Mouse (Mus musculus): ENCODE data around the gene Kiss1.

Gene Kiss1

DNA sequence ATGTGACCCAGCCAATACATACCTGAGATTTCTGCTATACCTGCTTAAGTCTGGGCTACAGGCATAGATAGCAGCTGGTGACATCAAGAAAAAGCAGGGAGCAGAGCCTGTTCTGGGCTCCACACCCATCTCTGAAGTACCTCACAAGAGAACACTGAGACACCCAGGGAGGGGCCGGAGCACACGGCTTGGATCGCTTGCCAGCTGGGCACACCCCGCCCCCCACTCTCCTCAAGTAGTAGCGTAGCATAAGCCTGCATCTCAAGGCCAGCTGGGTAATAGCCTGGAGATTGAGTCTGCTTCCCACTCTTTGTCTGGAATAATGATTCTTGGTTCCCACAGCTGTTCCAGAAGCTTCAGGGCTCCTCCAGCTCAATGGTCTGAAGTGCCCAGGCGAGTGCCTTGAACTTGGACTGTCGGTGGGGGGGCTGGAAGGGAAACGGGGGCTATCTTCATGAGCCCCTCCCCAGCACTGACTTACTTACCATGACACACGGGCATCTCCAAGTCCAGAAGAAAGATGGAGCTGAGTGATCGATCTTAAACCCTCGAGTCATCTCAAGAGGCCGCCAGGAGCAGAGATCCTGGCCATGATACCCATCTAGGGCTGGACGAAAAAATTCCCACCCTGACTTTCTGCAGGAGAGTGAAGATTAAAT is at the start of gene Kiss1:
Gene Kiss1, plus strand, starts transcription at position 609 of the 659 bp plus-strand sequence.
- in situ Hi-C loops (cut with MboI; ENCODE audit: unreplicated experiment in 2 of 2): no loop called here

DNA sequence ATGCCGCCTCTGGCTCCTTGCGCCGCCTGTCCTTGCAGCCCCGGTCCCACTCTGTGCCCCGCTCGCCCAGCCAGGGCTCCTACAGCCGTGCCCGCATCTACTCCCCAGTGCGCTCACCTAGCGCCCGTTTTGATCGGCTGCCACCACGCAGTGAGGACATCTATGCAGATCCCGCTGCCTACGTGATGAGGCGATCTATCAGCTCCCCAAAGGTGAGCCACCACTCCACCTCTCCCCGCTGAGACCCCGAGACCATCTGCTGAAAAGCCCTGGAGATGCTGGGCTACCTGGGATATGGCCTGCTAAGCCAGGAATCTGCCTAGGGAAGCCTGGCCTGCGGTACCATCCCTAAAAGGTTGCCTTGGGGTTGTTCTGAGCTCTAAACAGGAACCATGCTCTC is 47.5 kb upstream of the Kiss1 start:
- in situ Hi-C loops (cut with MboI; ENCODE audit: unreplicated experiment in 2 of 2): no loop called here

DNA sequence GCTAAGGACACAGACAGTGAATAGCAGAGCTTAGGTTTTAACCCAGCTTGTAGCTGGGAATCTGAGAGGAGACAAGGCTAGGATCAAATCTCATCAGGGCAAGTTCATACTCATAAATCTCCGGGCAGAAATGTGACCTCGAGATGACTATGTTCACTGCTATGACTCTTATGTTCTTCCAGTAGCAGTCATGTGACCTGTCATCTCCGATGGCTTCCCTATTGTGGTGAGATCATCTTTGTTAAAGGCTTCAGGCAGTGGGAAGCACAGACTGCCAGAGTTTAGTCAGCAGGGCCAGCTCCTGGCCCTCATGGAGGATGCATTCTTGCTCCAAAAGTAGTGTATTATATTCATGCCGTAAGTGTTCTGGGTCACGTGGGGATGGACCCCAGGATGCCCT is 44.7 kb upstream of the Kiss1 start:
- in situ Hi-C loops (cut with MboI; ENCODE audit: unreplicated experiment in 2 of 2): no loop called here

DNA sequence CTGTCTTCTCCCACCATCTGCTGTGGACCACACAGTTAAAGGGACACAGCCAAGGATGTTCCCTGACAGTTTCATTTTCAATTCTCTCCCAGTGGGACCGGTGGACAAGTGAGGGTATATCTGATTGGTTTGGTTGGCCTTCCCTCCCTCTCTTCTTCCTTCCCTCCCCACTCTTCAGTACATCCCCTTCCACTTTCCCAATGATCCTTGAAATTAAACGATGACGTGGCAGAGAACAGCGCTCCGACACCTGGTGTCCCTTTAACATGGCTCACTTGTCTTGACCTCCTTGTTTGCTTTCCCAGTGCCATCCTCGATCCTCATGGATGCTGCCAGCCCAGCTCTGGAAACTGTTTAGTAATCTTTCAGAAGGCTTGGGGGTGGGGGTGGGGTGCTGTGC is 43.1 kb upstream of the Kiss1 start:
- in situ Hi-C loops (cut with MboI; ENCODE audit: unreplicated experiment in 2 of 2): no loop called here

DNA sequence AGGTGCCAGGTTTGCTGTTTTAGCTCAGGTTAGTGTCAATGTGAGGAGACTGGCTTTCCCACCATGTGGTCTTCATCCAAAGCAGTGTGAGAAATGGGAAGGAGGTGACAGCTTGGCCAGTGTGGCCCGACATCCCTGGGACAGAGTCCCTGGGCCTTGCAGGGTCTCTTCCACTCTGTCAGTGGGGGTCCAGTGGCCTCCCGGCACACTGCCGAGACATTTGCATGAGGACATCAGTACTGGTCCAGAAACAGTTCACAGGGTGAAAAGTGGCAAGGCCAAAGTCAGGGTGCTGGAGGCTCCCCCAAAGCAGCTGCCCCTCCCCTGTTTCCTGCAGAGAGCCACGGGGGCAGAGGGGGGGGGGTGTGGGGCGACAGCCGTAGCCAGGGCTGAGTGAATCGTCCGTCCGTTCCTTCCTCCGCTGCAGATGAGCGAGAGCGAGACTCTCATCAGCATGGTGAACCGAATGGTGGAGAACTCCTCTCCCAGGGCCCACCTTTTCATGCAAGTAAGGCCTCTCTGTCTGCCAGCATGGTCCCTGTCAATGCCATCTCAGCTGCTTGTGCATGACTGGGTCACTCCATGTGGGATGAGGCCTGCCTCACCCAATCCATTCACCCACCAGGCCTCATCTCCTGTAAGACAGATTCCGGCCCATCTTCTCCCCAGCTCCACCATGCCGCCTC is 42.6 kb upstream of the Kiss1 start:
- in situ Hi-C loops (cut with MboI; ENCODE audit: unreplicated experiment in 2 of 2): no loop called here

DNA sequence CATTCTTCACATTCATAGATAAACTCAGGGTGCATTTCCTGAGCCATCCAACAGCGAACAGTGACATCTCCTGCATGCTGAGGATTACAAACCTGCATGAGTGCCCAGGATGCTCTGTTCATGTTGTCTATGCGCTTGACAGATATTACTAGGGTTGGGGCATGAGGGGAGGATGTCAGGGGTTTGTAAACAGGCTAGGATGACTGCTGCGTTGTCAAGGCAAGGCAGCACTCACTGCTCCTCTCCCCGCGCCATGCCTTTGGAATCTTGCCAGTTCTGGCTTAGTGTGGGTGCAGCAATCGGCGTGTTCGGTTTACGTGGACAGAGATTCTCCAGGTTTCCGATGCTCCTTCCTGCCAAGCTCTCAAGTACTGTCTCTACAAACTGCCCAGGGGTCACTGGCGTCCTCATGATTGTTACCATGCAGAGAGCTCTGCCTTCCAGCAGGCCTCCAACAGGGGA is 42.0 kb upstream of the Kiss1 start:
- in situ Hi-C loops (cut with MboI; ENCODE audit: unreplicated experiment in 2 of 2): no loop called here

DNA sequence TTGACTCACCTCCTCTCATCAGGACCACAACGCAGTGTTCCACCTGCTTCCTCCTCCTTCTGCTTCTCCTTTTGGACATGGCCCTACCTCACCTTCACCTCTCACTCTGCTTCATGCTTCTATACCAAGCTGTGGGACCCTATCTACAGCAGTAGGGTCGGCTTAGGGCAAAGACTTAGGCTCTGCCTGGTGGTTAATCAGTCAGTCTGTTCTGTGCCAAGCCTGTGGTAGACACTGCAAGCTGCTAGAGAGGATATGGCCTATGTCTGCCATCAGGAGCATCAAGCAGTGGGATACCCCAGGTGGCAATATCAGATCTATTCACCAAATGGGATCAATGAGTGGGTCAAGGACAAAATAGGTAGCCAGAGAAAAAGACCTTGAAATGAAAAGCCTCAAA is 41.1 kb upstream of the Kiss1 start:
- in situ Hi-C loops (cut with MboI; ENCODE audit: unreplicated experiment in 2 of 2): no loop called here

DNA sequence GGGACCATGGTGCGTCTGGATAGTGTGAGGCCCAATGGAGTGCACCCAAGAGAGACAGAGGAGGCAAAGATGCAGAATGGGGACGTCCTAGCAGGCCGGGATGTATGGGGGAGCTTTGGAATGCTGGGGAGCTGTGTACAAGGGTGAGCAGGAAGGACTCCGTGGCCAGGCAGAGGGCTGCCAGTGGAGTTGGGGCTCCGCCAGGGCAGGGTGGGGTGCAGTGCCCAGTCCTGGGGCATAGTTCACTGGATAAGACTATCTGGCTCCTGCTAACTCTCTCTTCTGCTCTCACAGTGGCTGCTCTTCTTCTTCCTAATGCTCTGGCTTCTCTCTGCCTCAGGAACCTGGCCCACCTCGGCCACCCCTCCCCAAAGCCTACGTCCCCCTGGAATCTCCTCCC is 35.8 kb upstream of the Kiss1 start:
- in situ Hi-C loops (cut with MboI; ENCODE audit: unreplicated experiment in 2 of 2): no loop called here

DNA sequence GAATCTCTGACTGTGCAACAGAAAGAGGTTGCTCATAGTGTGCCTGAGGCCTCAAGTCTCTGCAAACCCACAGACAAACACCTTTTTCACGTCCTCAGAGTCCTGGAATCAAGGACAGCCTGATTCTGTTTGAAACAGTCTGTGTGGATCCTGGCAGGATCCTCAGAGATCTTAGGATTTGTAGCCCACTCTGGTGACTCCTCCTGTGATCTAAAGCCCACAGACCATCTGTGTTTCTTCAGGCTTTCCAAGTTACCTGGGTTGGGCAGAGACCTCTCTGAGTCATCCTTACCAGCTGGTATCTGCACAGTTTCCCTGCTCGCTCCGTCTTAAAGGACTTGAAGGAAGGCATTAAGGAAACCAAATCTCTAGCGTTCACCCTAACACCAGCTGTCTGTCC is 34.6 kb upstream of the Kiss1 start:
- in situ Hi-C loops (cut with MboI; ENCODE audit: unreplicated experiment in 2 of 2): no loop called here

DNA sequence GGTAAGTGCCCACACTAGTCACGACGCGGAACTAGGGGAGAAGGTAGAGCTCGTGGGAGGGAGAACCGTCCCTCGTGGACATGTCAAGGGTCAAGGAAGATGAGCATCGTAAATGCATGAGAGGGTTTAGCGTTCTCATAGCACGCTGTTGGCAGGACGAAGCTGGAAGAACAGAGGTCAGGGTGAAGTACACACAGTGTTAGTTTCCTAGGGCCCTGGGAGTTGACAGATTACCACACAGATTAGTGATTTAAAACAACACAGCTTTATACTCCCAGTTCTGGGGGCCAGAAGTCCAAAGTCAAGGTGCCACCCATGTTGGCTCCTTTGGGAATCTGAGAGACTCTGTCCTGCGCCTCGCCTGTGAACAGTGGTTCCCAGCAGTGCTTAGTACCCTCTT is 33.8 kb upstream of the Kiss1 start:
- in situ Hi-C loops (cut with MboI; ENCODE audit: unreplicated experiment in 2 of 2): no loop called here

DNA sequence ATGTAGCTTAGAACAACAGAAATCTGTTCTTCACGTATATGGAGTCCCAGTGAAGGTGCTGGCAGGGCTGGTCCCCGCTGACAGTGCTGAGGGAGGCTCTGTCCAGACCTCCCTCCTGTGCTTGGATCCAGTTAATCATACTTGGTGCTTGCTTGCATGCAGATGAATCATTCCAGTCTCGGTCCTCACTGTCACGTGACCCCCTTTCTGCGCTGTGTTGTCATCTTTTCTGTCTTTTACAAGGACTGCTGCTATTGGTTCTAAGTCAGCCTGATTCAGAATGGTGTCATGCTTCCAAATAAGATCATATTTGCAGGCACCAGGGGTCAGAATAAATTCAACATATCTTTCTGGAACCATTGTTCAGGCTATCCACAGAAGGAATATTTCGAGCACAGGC is 29.8 kb upstream of the Kiss1 start:
- in situ Hi-C loops (cut with MboI; ENCODE audit: unreplicated experiment in 2 of 2): no loop called here

DNA sequence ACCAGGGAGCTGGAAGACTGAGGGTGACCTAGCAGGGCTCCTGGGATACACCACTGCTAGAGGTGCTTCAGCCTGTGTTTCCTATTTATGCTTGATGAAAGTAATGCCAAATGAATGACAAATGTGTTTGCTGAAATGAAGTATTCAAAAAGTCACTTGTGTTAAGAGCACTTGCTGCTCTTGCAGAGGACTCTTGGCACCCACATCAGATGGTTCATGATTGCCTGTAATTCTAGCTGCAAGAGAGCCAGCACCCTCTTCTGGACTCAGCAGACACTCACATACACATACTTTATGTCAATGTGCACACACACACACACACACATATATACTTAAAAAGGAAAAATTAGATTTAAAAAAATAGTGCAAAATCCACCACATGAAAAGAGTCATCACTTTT is 29.1 kb upstream of the Kiss1 start:
- in situ Hi-C loops (cut with MboI; ENCODE audit: unreplicated experiment in 2 of 2): no loop called here

DNA sequence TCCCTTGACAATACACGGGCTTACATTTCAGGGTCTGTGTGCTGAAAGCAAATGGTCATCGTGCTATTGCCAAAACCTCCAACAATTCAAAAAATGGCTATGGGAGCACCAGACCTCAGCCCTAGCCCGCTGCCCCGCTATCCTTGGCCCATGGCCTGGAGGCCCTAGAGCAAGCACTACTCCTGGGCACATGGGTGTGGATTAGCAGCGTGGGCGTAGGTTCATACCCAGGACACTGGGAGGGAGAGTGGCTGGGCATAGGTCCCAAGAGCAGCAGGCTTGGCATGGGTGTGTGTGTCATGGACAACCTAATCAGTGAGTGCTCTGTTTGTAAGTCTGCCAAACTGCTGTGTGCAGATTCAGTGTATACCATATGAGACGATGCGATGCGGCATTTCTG is 25.3 kb upstream of the Kiss1 start:
- in situ Hi-C loops (cut with MboI; ENCODE audit: unreplicated experiment in 2 of 2): no loop called here

DNA sequence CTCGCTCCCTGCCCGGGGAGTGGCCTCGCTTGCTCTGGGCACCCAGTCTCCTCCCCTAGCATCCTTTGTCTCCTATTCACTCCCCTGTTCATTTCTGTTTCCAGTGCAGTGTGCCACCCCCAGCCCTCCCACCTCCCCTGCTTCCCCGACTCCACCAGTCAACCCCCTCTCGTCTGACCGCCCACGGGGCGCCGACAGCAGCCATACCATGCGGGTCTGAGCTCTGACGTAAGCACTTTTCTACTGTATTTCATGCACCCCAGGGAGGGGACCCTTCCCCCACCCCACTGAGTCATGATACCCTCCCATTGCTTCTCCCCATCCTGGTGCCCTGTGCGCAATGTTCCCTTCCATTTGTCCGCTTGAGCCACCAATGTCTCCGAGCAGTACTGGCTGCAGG is 22.9 kb upstream of the Kiss1 start:
- in situ Hi-C loops (cut with MboI; ENCODE audit: unreplicated experiment in 2 of 2): no loop called here

DNA sequence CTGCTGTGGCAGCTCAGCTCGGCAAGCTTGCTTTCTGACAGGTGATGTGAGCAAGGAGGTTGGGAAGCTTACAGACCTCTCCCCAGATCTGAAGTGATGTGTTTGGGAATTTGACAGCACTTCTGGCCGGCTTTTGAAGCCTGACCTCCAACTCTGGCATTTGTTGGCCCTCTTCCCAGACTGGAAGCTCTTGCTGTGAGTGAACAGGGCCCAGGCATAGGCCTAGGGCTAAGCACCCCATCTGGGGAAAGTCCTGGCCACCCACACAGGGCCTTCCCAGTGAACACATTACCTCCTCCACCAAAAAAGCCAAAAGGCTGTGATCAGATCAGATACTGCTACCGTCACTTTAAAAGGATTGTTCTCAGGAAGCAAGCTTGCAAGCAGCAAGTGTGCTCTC is 19.1 kb upstream of the Kiss1 start:
- in situ Hi-C loops (cut with MboI; ENCODE audit: unreplicated experiment in 2 of 2): loop anchor here in 1 of 2 experiments (10.0 kb wide), 1 partner anchor 548 kb away; no protein-coding TSS in a partner anchor

DNA sequence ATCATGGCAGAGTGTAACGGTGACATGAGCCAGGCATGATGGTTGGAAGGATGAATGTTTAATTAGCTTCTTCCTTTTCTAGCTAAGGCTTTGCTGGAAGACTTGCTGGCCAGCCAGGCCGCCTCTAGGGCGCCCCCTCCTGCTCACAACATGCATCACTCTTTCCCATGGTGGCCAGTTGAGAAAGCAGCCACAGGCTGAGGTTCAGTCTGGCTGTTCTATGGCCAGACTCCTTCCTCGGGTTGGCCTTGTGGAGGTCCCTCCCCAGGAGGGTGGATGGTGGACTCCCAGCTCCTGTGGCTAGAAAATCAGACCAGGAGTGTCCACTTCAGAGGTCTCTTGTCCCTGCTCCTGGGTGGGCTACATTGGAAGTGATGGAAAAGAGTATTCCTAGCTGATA is 14.8 kb upstream of the Kiss1 start:
- in situ Hi-C loops (cut with MboI; ENCODE audit: unreplicated experiment in 2 of 2): loop anchor here (5.0 to 10.0 kb wide), 4 partner anchors 130 to 552 kb away; no protein-coding TSS in a partner anchor

DNA sequence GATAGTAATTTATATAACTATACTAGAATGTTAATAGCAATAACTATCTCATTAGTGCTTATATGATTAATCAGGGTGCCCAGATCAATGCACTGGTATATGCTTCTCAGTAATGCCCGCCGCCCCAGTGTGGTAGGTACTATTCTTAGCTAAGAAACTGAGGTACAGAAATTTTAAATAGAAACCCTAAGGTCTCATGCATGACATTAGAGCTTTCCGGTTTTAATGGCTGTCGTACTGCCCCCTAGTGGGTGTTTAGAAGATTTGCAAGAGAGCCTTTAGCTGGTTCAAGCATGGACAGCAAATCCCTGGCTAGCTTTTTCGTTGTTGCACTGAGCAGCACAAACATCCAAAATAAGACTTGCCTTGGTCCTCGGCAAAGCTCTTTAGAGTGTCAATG is 14.4 kb upstream of the Kiss1 start:
- in situ Hi-C loops (cut with MboI; ENCODE audit: unreplicated experiment in 2 of 2): loop anchor here (5.0 to 10.0 kb wide), 4 partner anchors 130 to 553 kb away; no protein-coding TSS in a partner anchor

DNA sequence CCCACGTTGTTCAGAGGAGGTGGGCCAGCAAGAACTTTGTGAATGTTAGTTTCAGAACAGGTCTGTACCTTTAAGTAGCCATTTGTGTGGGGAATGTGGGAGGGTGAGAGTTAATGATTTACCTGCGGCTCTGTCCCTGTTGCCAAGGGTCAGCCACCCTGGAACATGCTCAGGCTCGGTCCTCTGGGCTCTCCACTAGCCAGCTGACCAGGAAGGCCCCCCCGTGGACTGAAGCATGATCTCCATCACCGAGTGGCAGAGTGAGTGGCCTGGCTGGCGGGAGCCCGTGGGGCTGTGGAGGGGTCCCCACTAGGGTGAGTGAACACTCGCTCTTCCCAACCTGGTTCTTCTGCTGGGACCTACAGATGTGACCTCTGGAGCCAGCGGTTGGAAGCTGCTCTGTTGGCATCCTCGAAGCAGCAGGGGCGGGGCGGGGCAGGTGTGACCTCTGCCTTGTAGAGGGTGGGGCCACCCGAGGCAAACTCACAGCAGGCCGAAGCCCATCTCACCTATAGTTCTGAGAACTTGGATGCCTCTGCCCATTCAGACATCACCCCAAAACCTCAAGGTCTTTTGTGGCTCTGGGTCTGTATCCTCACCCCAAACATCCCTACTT is 11.9 kb upstream of the Kiss1 start, which contains the start of gene Golt1a:
Gene Golt1a, plus strand, starts transcription at position 149 of the 616 bp plus-strand sequence.
- in situ Hi-C loops (cut with MboI; ENCODE audit: unreplicated experiment in 2 of 2): loop anchor here (5.0 to 10.0 kb wide), 9 partner anchors 65 to 595 kb away; partner anchors contain the start of gene Optc (in 1 of the 2)

DNA sequence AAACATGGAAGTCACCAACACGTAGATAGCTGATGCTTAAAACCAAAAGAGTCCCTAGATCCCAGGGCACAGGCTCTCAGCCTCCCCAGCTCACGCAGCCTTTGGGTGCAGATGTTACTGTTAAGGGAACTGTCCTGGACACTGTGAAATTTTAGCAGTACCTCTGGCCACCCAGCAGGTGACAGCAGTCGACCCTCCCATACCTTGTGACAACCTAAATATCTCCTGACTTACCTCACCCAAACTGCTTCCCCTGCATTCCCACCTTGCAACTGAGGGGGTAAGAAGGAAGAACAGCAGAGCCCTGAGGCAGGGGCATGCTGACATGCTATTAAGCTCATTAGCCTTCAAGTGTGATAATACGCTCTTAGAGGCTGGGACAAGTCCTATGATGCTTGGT is 10.4 kb upstream of the Kiss1 start:
- in situ Hi-C loops (cut with MboI; ENCODE audit: unreplicated experiment in 2 of 2): loop anchor here (5.0 to 10.0 kb wide), 5 partner anchors 64 to 594 kb away; partner anchors contain the start of gene Optc (in 1 of the 2)

DNA sequence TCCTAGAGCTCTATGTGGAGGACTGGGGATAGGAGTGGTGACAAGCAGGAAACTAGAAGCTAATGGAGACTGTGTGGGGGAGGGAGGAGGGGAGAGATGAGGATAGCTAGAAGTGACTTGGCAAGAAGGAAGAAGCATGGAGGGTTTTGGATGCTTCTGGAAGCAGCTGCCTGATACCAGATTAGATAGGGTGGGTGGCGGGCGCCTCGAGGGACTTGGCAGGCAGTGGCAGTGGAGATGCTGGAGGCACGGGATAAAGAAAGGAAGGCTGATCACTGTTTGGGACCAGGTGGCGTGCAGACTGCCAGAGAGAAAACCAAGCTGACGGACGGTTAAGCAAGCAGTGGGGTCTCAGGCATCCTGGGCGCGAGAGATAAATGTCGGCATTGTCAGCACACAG is 9.7 kb upstream of the Kiss1 start:
- in situ Hi-C loops (cut with MboI; ENCODE audit: unreplicated experiment in 2 of 2): loop anchor here (5.0 to 10.0 kb wide), 5 partner anchors 63 to 593 kb away; partner anchors contain the start of gene Optc (in 1 of the 2)

DNA sequence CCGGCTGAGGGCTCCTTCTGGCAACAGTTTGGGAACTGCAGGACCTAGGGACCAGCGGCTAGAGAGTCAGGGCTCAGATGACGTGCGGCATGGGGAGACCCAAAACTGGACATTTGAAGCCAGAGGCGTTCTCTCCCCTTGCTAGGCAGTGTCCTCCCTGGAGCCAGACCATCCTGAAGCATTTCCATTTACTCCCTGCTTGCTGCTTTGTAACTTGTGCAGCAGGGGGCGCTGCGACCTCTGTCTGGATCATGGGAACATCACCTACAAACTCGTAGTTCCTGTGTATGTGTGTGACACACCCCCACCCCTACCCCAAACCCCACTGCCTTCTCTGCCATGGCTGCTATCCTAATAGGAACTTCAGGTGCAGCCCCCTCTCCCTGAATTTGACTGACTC is 7.3 kb upstream of the Kiss1 start:
- in situ Hi-C loops (cut with MboI; ENCODE audit: unreplicated experiment in 2 of 2): loop anchor here (5.0 to 10.0 kb wide), 5 partner anchors 60 to 590 kb away; partner anchors contain the start of gene Optc (in 1 of the 2)

All from v-Abl transformed pro-B cells (cell line).